Mouse (Mus musculus) spleen, adult 2 months (tissue): Measurements from ENCODE around the gene 2810459M11Rik. TPM values are rescaled to one million over a fixed set of nuclear protein-coding genes. Genes with fewer than 3 reads are reported as not detected.

Source experiments
- DNase-seq, 2 experiments: peaks; one replicate each; pipeline versions ENCODE4 v3.0.0 to v3.0.0-alpha.2; 2012 to 2021; ENCODE audit warnings: low spot score in 2 of 2, low read depth in 1 of 2
- H3K27ac ChIP-seq: fragments of 200-500 bp; 2 replicates; pipeline ENCODE4 v1.5.1; 2012; ENCODE audit warnings: low read length, inconsistent platforms; ENCODE audit not compliant: insufficient read depth
- H3K27me3 ChIP-seq: fragments of 200-500 bp; 2 replicates; pipeline ENCODE4 v1.6.1; 2012; ENCODE audit warnings: mild to moderate bottlenecking, moderate library complexity, low read length, inconsistent platforms; ENCODE audit not compliant: control insufficient read depth, insufficient read depth
- H3K36me3 ChIP-seq: fragments of 200-500 bp; 2 replicates; pipeline ENCODE4 v1.6.1; 2012; ENCODE audit warnings: mild to moderate bottlenecking, low read length, inconsistent platforms; ENCODE audit not compliant: control insufficient read depth, insufficient read depth
- H3K4me1 ChIP-seq: fragments of 200-500 bp; 2 replicates; pipeline ENCODE4 v1.6.1; 2011; ENCODE audit warnings: inconsistent platforms; ENCODE audit not compliant: control insufficient read depth, insufficient read depth, insufficient read length
- H3K4me3 ChIP-seq: fragments of 200-500 bp; 2 replicates; pipeline ENCODE4 v1.5.1; 2011; ENCODE audit warnings: mild to moderate bottlenecking, inconsistent platforms; ENCODE audit not compliant: insufficient read depth, insufficient read length; ENCODE audit errors: extremely low read depth
- CTCF ChIP-seq: fragments of 200-500 bp; IDR thresholded peaks from 2 replicates; pipeline ENCODE4 v1.5.1; 2011; ENCODE audit warnings: mild to moderate bottlenecking, inconsistent platforms; ENCODE audit not compliant: insufficient read depth, insufficient read length, insufficient replicate concordance; ENCODE audit errors: extremely low read depth
- POLR2A ChIP-seq: fragments of 200-500 bp; IDR thresholded peaks from 2 replicates; pipeline ENCODE4 v1.6.1; 2011; ENCODE audit warnings: low read depth, low read length, inconsistent platforms
- WGBS: fragments of 180-500 bp; shearing (Covaris S2); methylation state at CpG from one replicate; pipeline ENCODE4 v1.1.7; 2018; 5-methylcytosine and 5-hydroxymethylcytosine counted together
- polyA plus RNA-seq: library from polyadenylated mRNA; depleted of rRNA; stranded (reverse); fragments of >200 nt; gene quantifications from 2 replicates; pipeline ENCODE4 v1.2.3, GENCODE M21; 2012

The 2810459M11Rik gene
- polyA plus RNA-seq, 1 experiment: not detected

GRCm38 (mm10) chr1:86056284-86056683 lies 10.6 kb downstream of the 2810459M11Rik start:
- no peak for DNase-seq
- H3K27ac ChIP-seq: no peak overlapping the region
- no peaks in the 10 kb centered on the region for H3K27me3 ChIP-seq
- no peaks in the 10 kb centered on the region; the same call in 1 of the 2 replicates for H3K4me1 ChIP-seq
- H3K4me3 ChIP-seq: no peak overlapping the region
- no peaks in the 10 kb centered on the region for H3K36me3 ChIP-seq
- TF ChIP-seq POLR2A (no peak), CTCF (no peak)
- 95% methylated on average over 4 of the region's 4 CpGs for WGBS

GRCm38 (mm10) chr1:86058856-86059769 lies 13.4 kb downstream of the 2810459M11Rik start:
- TF ChIP-seq CTCF: peak; percentile 80
- TF ChIP-seq POLR2A: no peak
- Histone ChIP-seq H3K4me1 (no peaks in the 10 kb centered on the region; the same call in 1 of the 2 replicates), H3K27ac (no peak overlapping the region), H3K27me3 (no peaks in the 10 kb centered on the region), H3K4me3 (peak overlapping the region; percentile 43; the same call in 1 of the 2 replicates), H3K36me3 (no peaks in the 10 kb centered on the region)
- 16% methylated on average over 21 of the region's 21 CpGs for whole genome bisulfite sequencing
- DNase-seq: peak; percentile 84 to 86

GRCm38 (mm10) chr1:86062523-86062922 lies 16.9 kb downstream of the 2810459M11Rik start:
- H3K27me3 ChIP-seq: no peaks in the 10 kb centered on the region
- H3K36me3 ChIP-seq: no peaks in the 10 kb centered on the region
- H3K27ac ChIP-seq: no peak overlapping the region
- peaks cover 5% of the 10 kb centered on the region; the same call in 1 of the 2 replicates for H3K4me1 ChIP-seq
- TF ChIP-seq POLR2A: no peak
- TF ChIP-seq CTCF: no peak
- H3K4me3 ChIP-seq: no peak overlapping the region
- no peak for DNase-seq
- 71% methylated on average over 6 of the region's 6 CpGs for WGBS

- Histone ChIP-seq H3K27me3 (no peaks in the 10 kb centered on the region), H3K4me3 (peak within 1 kb of the TSS; percentile 78), H3K4me1 (peaks cover 5% of the 10 kb centered on the region; the same call in 1 of the 2 replicates), H3K27ac (peak within 1 kb of the TSS; percentile 84), H3K36me3 (no peaks in the 10 kb centered on the region)
- peak; percentile 90 to 94 for DNase-seq
- TF ChIP-seq CTCF: peak; percentile 63; the same call in 1 of the 2 replicates
- TF ChIP-seq POLR2A: no peak
- under 1% methylated on average over 47 of the region's 47 CpGs for WGBS
Observed at GRCm38 (mm10) chr1:86064271-86064991, 18.8 kb downstream of the 2810459M11Rik start, which contains the start of gene Psmd1. Gene Psmd1 (plus strand): TSS chr1:86064387.

- peaks cover 31% of the 10 kb centered on the region for H3K36me3 ChIP-seq
- DNase-seq: no peak
- 95% methylated on average over 2 of the region's 2 CpGs for WGBS
Observed at GRCm38 (mm10) chr1:86076565-86076964, 30.9 kb downstream of the 2810459M11Rik start.

GRCm38 (mm10) chr1:86094413-86094812 lies 48.8 kb downstream of the 2810459M11Rik start:
- DNase-seq: no peak
- Histone ChIP-seq H3K4me3 (no peak overlapping the region), H3K36me3 (peaks cover 18% of the 10 kb centered on the region), H3K27ac (no peak overlapping the region), H3K4me1 (no peaks in the 10 kb centered on the region), H3K27me3 (no peaks in the 10 kb centered on the region)
- no peak for TF ChIP-seq CTCF
- WGBS: 84% methylated on average over 7 of the region's 7 CpGs

More at GRCm38 (mm10) chr1:86076565-86076964, 30.9 kb downstream of the 2810459M11Rik start:
- TF ChIP-seq POLR2A: no peak
- no peak for TF ChIP-seq CTCF
- Histone ChIP-seq H3K27me3 (no peaks in the 10 kb centered on the region), H3K27ac (no peak overlapping the region), H3K4me1 (no peaks in the 10 kb centered on the region), H3K4me3 (no peak overlapping the region)
